Mouse (Mus musculus): ENCODE results near the gene Olfr1029. TPM values are rescaled to one million over a fixed set of nuclear protein-coding genes. Genes with fewer than 3 reads are reported as not detected.
A peak's percentile ranks its signal among the peaks of the same experiment; 100 is the strongest.
"Not testable (repeated sequence)": the region's sequence is repeated elsewhere in the genome, so short reads cannot be mapped to it uniquely, and the experiment has no call there.

Gene Olfr1029
- not detected in 2 replicates for total RNA-seq (2014; fragmentation: Nextera tagmentation)
- total RNA-seq (2017), result not detected in 2 replicates

DNA sequence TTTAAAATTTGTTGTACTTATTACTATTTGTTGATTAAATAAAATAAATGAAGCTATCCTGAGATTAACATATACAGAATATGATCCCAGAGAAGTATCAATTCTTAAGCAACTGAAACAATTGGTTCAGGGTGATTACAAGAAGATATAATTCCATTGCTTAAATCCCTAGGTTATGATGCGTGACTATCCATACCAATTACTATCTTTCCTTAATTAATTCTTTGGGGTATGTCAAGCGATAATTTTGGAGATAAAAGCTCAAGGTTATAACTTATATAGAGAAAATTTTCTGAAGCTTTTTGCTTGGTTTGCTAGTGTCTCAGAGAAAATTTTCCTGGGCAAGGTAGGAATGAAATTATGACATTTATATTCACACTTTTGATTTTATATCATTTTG lies at the start of gene Olfr1029:
Olfr1029 (plus strand) TSS at position 301 of the 400 bp plus-strand sequence.
- ATAC-seq (replicated peaks; ENCODE audit: poor library complexity, severe bottlenecking), result no peak

DNA sequence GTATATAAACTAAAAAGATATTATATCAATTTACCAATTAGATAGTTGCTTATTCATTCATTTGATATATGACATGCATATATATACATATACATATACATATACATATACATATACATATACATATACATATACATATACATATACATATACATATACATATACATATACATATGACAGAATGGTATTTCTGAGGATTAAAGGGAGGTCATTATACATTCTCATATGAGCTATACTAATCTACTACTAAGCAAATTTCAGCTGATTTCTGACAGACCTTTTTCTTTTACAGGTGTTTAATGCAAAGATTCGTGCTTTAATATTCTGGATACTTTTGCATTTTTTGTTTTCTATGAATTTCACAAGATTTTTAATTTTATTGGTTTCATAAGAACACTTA lies 23.6 kb upstream of the Olfr1029 start, which contains the start of gene Olfr1028:
Olfr1028 (plus strand) TSS at position 301 of the 400 bp plus-strand sequence.
- ATAC-seq (replicated peaks; ENCODE audit: poor library complexity, severe bottlenecking), result no peak

DNA sequence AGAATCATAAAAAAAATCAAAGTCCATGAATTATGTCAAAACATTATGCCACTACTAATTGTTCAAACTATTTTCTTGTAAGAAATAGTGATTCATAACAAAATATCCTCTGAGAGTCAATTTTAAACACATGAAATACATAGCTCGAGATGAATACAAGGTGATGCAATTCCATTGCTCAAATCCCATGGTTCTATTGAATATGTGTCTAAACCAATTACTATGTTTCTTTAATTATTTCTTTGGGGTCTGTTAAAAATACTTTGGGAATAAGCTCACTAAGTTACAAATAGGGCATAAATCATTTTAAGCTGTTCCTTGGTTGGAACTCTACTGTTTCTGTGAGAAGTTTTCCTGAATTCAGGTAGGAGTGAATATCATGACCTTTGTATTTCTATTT lies 5.3 kb downstream of the Olfr1029 start, which contains the start of gene Olfr1030:
Olfr1030 (plus strand) TSS at position 301 of the 400 bp plus-strand sequence.
- ATAC-seq (replicated peaks; ENCODE audit: poor library complexity, severe bottlenecking), result no peak

DNA sequence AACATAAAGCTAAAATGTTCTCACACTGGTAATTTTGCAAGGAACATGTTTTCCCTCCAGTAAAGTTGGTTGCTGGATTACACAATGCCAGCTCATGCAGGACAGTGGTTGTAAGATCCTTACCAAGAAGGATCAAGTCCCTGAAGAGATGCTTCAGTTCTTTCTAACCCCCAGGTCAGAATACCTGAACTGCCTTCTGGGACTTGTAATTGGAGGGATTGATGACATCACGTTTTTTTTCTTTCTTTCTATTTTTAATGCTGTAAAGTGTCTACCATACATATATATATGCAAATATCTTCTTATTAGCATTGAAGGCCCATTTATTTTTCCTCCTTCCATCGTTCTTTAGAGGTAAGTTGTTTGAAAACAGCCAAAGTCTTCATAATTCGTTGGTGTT lies 16.3 kb downstream of the Olfr1029 start, which contains the start of gene Olfr1031:
Olfr1031 (plus strand) TSS at position 301 of the 400 bp plus-strand sequence.
- no peak for ATAC-seq (replicated peaks; ENCODE audit: poor library complexity, severe bottlenecking)

DNA sequence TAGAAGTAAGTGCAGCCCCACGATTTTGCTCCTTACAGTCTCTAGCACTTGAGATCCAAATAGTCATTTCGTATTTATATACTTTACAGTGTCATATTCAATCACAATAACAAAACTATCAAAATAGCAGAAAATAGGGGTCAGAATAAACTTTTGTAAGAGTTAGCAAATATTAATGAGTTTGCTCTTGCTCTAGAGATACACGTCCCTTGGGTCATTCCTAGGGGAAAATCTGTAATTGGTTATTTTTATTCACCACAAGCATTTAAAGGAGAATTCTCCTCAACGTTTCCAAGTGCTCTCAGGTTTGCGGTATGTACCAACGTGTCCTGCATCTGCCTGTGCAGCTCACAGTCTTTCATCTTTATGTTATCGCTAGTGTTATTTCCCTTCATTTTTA lies 31.5 kb downstream of the Olfr1029 start, which contains the start of gene Olfr1032:
Olfr1032 (plus strand) TSS at position 301 of the 400 bp plus-strand sequence.
- no peak for ATAC-seq (replicated peaks; ENCODE audit: poor library complexity, severe bottlenecking)

DNA sequence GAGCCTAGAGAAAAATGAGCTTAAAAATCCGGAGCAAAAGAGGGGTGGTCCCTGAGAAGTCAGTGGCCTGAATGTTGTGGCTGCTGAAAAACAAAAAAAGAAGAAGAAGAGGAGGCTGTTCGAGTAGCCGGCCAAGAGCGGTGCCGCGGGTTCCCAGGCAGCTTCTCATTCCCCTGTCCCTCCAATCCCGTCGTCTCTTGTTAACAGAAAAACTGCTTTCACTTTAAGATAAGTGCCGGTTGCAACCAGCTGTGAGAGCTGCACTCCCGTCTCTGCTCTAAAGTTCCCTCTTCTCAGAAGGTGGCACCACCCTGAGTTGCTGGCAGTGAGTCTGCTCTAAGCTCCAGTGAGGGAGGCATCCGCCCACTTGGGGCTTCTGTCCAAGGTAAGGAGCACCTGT lies 46.7 kb downstream of the Olfr1029 start, which contains the start of gene Olfr1033:
Olfr1033 (plus strand) TSS at position 228 of the 400 bp plus-strand sequence.
- peak; percentile 52; the same call in 1 of the 2 replicates for ATAC-seq (replicated peaks; ENCODE audit: poor library complexity, severe bottlenecking)

DNA sequence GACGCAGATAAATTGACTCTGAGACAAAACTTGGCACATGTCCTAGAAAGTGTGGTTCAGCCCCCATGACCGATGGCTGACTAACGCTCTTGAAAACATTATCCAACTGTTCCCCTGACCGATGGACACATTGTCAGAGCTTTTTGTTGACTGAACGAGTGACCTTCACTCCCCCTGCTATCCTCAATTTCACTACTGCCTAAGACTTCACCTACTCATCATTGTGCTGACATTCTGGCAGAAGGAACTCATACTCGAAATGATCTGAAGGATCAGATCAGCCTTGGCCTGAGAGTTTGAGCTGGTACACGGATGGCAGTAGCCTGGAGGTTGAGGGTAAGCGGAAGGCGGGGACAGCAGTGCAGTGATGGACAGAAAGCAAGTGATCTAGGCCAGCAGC lies 47.8 kb downstream of the Olfr1029 start:
- not testable (repeated sequence) for ATAC-seq (replicated peaks; ENCODE audit: poor library complexity, severe bottlenecking)

Other genes starting within 250 kb of the Olfr1029 start
- gene Olfr1012, start 211.1 kb upstream of the Olfr1029 start, total RNA-seq (2014; fragmentation: Nextera tagmentation), result not detected in 2 replicates
- not detected in 2 replicates for gene Olfr1012, start 211.1 kb upstream of the Olfr1029 start, total RNA-seq (2017)
- not detected in 2 replicates for gene Olfr1013, start 206.8 kb upstream of the Olfr1029 start, total RNA-seq (2014; fragmentation: Nextera tagmentation)
- gene Olfr1013, start 206.8 kb upstream of the Olfr1029 start, total RNA-seq (2017), result not detected in 2 replicates
- not detected in 2 replicates for gene Olfr1014, start 201.2 kb upstream of the Olfr1029 start, total RNA-seq (2014; fragmentation: Nextera tagmentation)
- gene Olfr1014, start 201.2 kb upstream of the Olfr1029 start, total RNA-seq (2017), result not detected in 2 replicates
- gene Olfr1015, start 191.9 kb upstream of the Olfr1029 start, total RNA-seq (2014; fragmentation: Nextera tagmentation), result not detected in 2 replicates
- not detected in 2 replicates for gene Olfr1015, start 191.9 kb upstream of the Olfr1029 start, total RNA-seq (2017)
- not detected in 2 replicates for gene Olfr1016, start 171.4 kb upstream of the Olfr1029 start, total RNA-seq (2014; fragmentation: Nextera tagmentation)
- not detected in 2 replicates for gene Olfr1016, start 171.4 kb upstream of the Olfr1029 start, total RNA-seq (2017)
- not detected in 2 replicates for gene Olfr1018, start 155.4 kb upstream of the Olfr1029 start, total RNA-seq (2014; fragmentation: Nextera tagmentation)
- not detected in 2 replicates for gene Olfr1018, start 155.4 kb upstream of the Olfr1029 start, total RNA-seq (2017)
- gene Olfr1019, start 128.4 kb upstream of the Olfr1029 start, total RNA-seq (2014; fragmentation: Nextera tagmentation), result not detected in 2 replicates
- gene Olfr1019, start 128.4 kb upstream of the Olfr1029 start, total RNA-seq (2017), result not detected in 2 replicates
- gene Olfr1020, start 126.9 kb upstream of the Olfr1029 start, total RNA-seq (2014; fragmentation: Nextera tagmentation), result not detected in 2 replicates
- not detected in 2 replicates for gene Olfr1020, start 126.9 kb upstream of the Olfr1029 start, total RNA-seq (2017)
- not detected in 2 replicates for gene Olfr1022, start 105.3 kb upstream of the Olfr1029 start, total RNA-seq (2014; fragmentation: Nextera tagmentation)
- gene Olfr1022, start 105.3 kb upstream of the Olfr1029 start, total RNA-seq (2017), result not detected in 2 replicates
- not detected in 2 replicates for gene Olfr1023, start 88.3 kb upstream of the Olfr1029 start, total RNA-seq (2014; fragmentation: Nextera tagmentation)
- gene Olfr1023, start 88.3 kb upstream of the Olfr1029 start, total RNA-seq (2017), result not detected in 2 replicates
- gene Olfr1024, start 68.8 kb upstream of the Olfr1029 start, total RNA-seq (2014; fragmentation: Nextera tagmentation), result not detected in 2 replicates
- not detected in 2 replicates for gene Olfr1024, start 68.8 kb upstream of the Olfr1029 start, total RNA-seq (2017)
- gene Olfr1025-ps1, start 58.7 kb upstream of the Olfr1029 start, total RNA-seq (2014; fragmentation: Nextera tagmentation), result not detected in 2 replicates
- gene Olfr1025-ps1, start 58.7 kb upstream of the Olfr1029 start, total RNA-seq (2017), result not detected in 2 replicates
- gene Olfr1026, start 52.3 kb upstream of the Olfr1029 start, total RNA-seq (2014; fragmentation: Nextera tagmentation), result not detected in 2 replicates
- gene Olfr1026, start 52.3 kb upstream of the Olfr1029 start, total RNA-seq (2017), result not detected in 2 replicates
- not detected in 2 replicates for gene Olfr1028, start 23.5 kb upstream of the Olfr1029 start, total RNA-seq (2014; fragmentation: Nextera tagmentation)
- not detected in 2 replicates for gene Olfr1028, start 23.5 kb upstream of the Olfr1029 start, total RNA-seq (2017)
- not detected in 2 replicates for gene Olfr1030, start 5.4 kb downstream of the Olfr1029 start, total RNA-seq (2014; fragmentation: Nextera tagmentation)
- not detected in 2 replicates for gene Olfr1030, start 5.4 kb downstream of the Olfr1029 start, total RNA-seq (2017)
- gene Olfr1031, start 16.4 kb downstream of the Olfr1029 start, total RNA-seq (2014; fragmentation: Nextera tagmentation), result not detected in 2 replicates
- not detected in 2 replicates for gene Olfr1031, start 16.4 kb downstream of the Olfr1029 start, total RNA-seq (2017)
- gene Olfr1032, start 31.6 kb downstream of the Olfr1029 start, total RNA-seq (2014; fragmentation: Nextera tagmentation), result not detected in 2 replicates
- not detected in 2 replicates for gene Olfr1032, start 31.6 kb downstream of the Olfr1029 start, total RNA-seq (2017)
- gene Olfr1033, start 46.7 kb downstream of the Olfr1029 start, total RNA-seq (2014; fragmentation: Nextera tagmentation), result 0.71 TPM in 1 of 2 replicates, not detected in the other
- not detected in 2 replicates for gene Olfr1033, start 46.7 kb downstream of the Olfr1029 start, total RNA-seq (2017)
- not detected in 2 replicates for gene Olfr1034, start 72.0 kb downstream of the Olfr1029 start, total RNA-seq (2014; fragmentation: Nextera tagmentation)
- not detected in 2 replicates for gene Olfr1034, start 72.0 kb downstream of the Olfr1029 start, total RNA-seq (2017)
- gene Olfr1036, start 100.1 kb downstream of the Olfr1029 start, total RNA-seq (2014; fragmentation: Nextera tagmentation), result not detected in 2 replicates
- gene Olfr1036, start 100.1 kb downstream of the Olfr1029 start, total RNA-seq (2017), result not detected in 2 replicates
- gene Olfr1037, start 113.5 kb downstream of the Olfr1029 start, total RNA-seq (2014; fragmentation: Nextera tagmentation), result not detected in 2 replicates
- gene Olfr1037, start 113.5 kb downstream of the Olfr1029 start, total RNA-seq (2017), result not detected in 2 replicates
- not detected in 2 replicates for gene Olfr1039, start 162.0 kb downstream of the Olfr1029 start, total RNA-seq (2014; fragmentation: Nextera tagmentation)
- not detected in 2 replicates for gene Olfr1039, start 162.0 kb downstream of the Olfr1029 start, total RNA-seq (2017)
- not detected in 2 replicates for gene Olfr1040, start 172.8 kb downstream of the Olfr1029 start, total RNA-seq (2014; fragmentation: Nextera tagmentation)
- gene Olfr1040, start 172.8 kb downstream of the Olfr1029 start, total RNA-seq (2017), result not detected in 2 replicates
- not detected in 2 replicates for gene Olfr1042, start 187.9 kb downstream of the Olfr1029 start, total RNA-seq (2014; fragmentation: Nextera tagmentation)
- not detected in 2 replicates for gene Olfr1042, start 187.9 kb downstream of the Olfr1029 start, total RNA-seq (2017)
- not detected in 2 replicates for gene Olfr1043, start 193.6 kb downstream of the Olfr1029 start, total RNA-seq (2014; fragmentation: Nextera tagmentation)
- not detected in 2 replicates for gene Olfr1043, start 193.6 kb downstream of the Olfr1029 start, total RNA-seq (2017)
- not detected in 2 replicates for gene Olfr1044, start 203.9 kb downstream of the Olfr1029 start, total RNA-seq (2014; fragmentation: Nextera tagmentation)
- gene Olfr1044, start 203.9 kb downstream of the Olfr1029 start, total RNA-seq (2017), result not detected in 2 replicates
- gene Olfr52, start 211.8 kb downstream of the Olfr1029 start, total RNA-seq (2014; fragmentation: Nextera tagmentation), result not detected in 2 replicates
- gene Olfr52, start 211.8 kb downstream of the Olfr1029 start, total RNA-seq (2017), result not detected in 2 replicates
- gene Olfr1045, start 229.1 kb downstream of the Olfr1029 start, total RNA-seq (2014; fragmentation: Nextera tagmentation), result not detected in 2 replicates
- gene Olfr1045, start 229.1 kb downstream of the Olfr1029 start, total RNA-seq (2017), result not detected in 2 replicates
- not detected in 2 replicates for gene Olfr1046, start 245.4 kb downstream of the Olfr1029 start, total RNA-seq (2014; fragmentation: Nextera tagmentation)
- not detected in 2 replicates for gene Olfr1046, start 245.4 kb downstream of the Olfr1029 start, total RNA-seq (2017)

Measured in granulocyte monocyte progenitor cell, adult 5-6 weeks (primary cell).